Mouse (Mus musculus) mesoderm, embryonic 11.5 days (tissue): ENCODE results near the gene Ehd2.
"Not testable (repeated sequence)": the region's sequence is repeated elsewhere in the genome, so short reads cannot be mapped to it uniquely, and the experiment has no call there.

Experiments
- DNase-seq: peaks from one replicate; pipeline ENCODE4 v3.0.0-alpha.2; 2012; ENCODE audit warnings: low read depth, low spot score

The Ehd2 gene

GRCm38 (mm10) chr7:15945721-15946536 is 21.4 kb downstream of the Ehd2 start, which contains the start of gene Nop53:
Gene Nop53, minus strand, starts transcription at chr7:15946074.
- peak; percentile 98 for DNase-seq

- DNase-seq = no peak
These were observed 22.2 kb downstream of the Ehd2 start for GRCm38 (mm10) chr7:15945211-15945610.

GRCm38 (mm10) chr7:15944311-15944710 is 23.1 kb downstream of the Ehd2 start:
- DNase-seq = no peak

GRCm38 (mm10) chr7:15938621-15939020 is 28.7 kb downstream of the Ehd2 start:
- DNase-seq = no peak

GRCm38 (mm10) chr7:15937491-15937890 is 29.9 kb downstream of the Ehd2 start:
- DNase-seq = no peak

- no peak for DNase-seq
These were observed 33.7 kb downstream of the Ehd2 start for GRCm38 (mm10) chr7:15933437-15934359.

GRCm38 (mm10) chr7:15931635-15932034 is 35.7 kb downstream of the Ehd2 start:
- no peak for DNase-seq

GRCm38 (mm10) chr7:15930543-15930942 is 36.8 kb downstream of the Ehd2 start:
- no peak for DNase-seq

- DNase-seq = peak; percentile 57
These were observed 37.5 kb downstream of the Ehd2 start for GRCm38 (mm10) chr7:15929910-15930309.

GRCm38 (mm10) chr7:15922220-15922773 is 45.1 kb downstream of the Ehd2 start, which contains the start of gene Selenow:
Gene Selenow, minus strand, starts transcription at chr7:15922402.
- peak; percentile 95 for DNase-seq

- peak; percentile 73 for DNase-seq
These were observed 45.6 kb downstream of the Ehd2 start for GRCm38 (mm10) chr7:15921796-15922195.

- DNase-seq = no peak
These were observed 46.6 kb downstream of the Ehd2 start for GRCm38 (mm10) chr7:15920645-15921190.

- no peak for DNase-seq
These were observed 47.4 kb downstream of the Ehd2 start for GRCm38 (mm10) chr7:15919947-15920346.

- no peak for DNase-seq
These were observed 49.0 kb downstream of the Ehd2 start for GRCm38 (mm10) chr7:15918371-15918770.

GRCm38 (mm10) chr7:15916996-15917395 is 50.4 kb downstream of the Ehd2 start:
- DNase-seq = no peak

- DNase-seq = no peak
These were observed 51.1 kb downstream of the Ehd2 start for GRCm38 (mm10) chr7:15916134-15916723.

- DNase-seq = not testable (repeated sequence)
These were observed 51.7 kb downstream of the Ehd2 start for GRCm38 (mm10) chr7:15915695-15916094.

GRCm38 (mm10) chr7:15914751-15915150 is 52.6 kb downstream of the Ehd2 start:
- DNase-seq = no peak

- DNase-seq = peak; percentile 61
These were observed 53.1 kb downstream of the Ehd2 start for GRCm38 (mm10) chr7:15914252-15914651.

- peak; percentile 92 for DNase-seq
These were observed 55.2 kb downstream of the Ehd2 start for GRCm38 (mm10) chr7:15912183-15912582.

GRCm38 (mm10) chr7:15910521-15910920 is 56.8 kb downstream of the Ehd2 start:
- DNase-seq = no peak
